Mouse (Mus musculus) ES-Bruce4 (cell line): ENCODE data around the gene Gprasp1.

Experiments
- CTCF ChIP-seq: IDR thresholded peaks from one replicate; pipeline ENCODE4 v1.8.1; 2011; ENCODE audit warnings: low read depth, low read length
- EP300 ChIP-seq: IDR thresholded peaks from 2 replicates; pipeline ENCODE4 v1.6.1; 2011; ENCODE audit warnings: low read depth, low read length; ENCODE audit not compliant: insufficient read depth
- POLR2A ChIP-seq: IDR thresholded peaks from one replicate; pipeline ENCODE4 v1.8.1; 2011; ENCODE audit warnings: low read length; ENCODE audit not compliant: insufficient read depth

- TF ChIP-seq CTCF, result no peak
- TF ChIP-seq EP300, result no peak
- no peak for TF ChIP-seq POLR2A
These were observed 17.4 kb upstream of the Gprasp1 start, which contains the start of gene Tmsb15a for GRCm38 (mm10) chrX:135725161-135725560.
